Mouse (Mus musculus): ENCODE measurements around the gene Fam219a.
A peak's percentile ranks its signal among the peaks of the same experiment; 100 is the strongest.

Gene Fam219a

DNA sequence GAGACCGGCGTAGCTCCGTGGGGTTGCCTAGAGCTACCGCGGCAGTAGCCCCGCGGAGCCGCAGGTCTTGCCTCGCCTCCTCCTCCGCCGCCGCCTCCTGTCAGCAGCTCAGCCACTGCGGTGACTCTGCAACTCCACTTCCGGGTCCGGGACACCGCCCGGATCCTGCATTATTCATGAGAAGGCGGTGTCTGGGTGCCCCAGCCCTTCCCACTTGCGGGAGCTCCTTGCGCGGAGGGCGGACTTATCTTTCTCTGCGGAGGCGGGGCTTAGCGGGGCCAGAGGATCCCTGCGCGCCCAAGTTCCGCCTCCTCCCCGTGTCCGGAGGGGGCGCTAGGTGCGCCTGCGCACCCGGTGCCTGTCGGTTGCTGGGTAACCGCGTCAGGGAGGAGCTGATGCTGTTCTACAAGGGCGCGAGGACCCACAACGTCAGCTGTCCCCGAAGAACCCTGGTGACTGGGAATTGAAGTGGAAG, at the start of gene Fam219a, which contains the start of gene Dnaic1:
Fam219a (minus strand) TSS at position 128 of the 475 bp plus-strand sequence.
Dnaic1 (plus strand) TSS at position 365 of the 475 bp plus-strand sequence.
- peak; percentile 99 for DNase-seq

DNA sequence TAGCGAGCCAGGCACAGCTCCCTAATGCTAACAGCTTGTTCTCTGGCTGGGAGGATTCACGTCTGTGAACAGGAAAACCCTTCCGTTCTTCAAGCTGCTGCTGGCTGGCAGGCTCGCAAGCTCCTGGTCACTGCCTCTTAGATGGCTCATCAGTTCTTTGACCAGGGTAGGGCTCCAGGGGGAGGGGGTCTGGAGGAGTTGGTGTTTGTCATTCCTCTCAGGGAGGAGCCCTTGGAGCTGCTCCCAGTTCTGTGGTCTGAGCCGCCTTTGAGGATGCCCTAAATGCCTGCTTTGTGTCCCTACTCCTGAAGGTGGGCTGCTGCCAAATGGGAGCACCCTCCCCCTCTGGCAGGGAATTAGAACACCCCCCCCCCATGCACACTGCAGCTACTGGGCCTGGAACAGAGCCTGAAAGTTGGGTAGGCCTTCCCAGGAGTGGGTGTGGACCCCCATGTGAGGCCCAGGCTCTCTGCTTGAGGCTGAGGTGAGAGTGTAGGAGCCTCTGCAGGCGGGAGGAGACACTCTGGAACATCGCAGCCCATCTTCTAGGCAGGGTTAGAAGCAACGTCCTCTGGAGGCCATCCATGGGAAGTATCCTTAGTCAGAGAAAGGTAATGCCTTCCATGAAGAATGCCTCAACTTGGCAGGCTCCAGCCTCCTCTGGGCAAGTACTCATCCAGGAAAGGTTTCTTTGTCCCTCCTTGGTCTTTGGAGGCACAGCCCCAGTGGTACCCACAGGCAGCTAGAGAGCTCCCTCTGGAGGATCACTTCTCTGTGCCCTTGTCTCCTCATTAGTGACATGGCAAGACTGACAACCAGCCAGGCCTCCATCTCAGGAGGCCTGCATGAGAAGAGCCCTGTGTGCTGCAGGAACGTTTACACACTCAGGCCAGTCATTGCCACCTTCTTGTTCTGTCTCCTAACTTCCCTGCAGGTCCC, 46.6 kb upstream of the Fam219a start:
- peak; percentile 60 for DNase-seq

- peak; percentile 88 for DNase-seq
These were observed 44.8 kb upstream of the Fam219a start for GRCm38 (mm10) chr4:41614156-41614555.

- no peak for DNase-seq
These were observed 42.8 kb upstream of the Fam219a start for GRCm38 (mm10) chr4:41612166-41612565.

DNA sequence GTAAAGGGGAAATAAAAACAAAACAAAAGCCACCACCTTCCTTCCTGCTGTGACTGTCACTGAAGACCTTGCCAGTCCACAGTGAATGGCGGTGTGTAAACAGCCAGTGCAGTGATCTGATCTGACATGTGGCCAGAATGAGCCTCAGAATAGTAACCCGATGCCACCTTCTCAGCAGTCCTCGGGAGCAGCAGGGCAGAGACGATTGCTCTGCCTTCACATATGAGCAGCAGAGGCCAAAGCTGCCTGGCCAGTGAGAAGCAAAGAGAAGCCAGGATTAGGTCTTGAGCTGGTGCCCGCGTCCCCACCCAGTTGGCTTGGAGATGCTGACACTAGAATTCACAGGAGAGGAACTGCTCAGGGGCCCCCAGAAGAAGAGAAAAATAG, 41.2 kb upstream of the Fam219a start:
- peak; percentile 60 for DNase-seq

GRCm38 (mm10) chr4:41609681-41610593, 40.6 kb upstream of the Fam219a start:
- DNase-seq, result peak; percentile 24

DNA sequence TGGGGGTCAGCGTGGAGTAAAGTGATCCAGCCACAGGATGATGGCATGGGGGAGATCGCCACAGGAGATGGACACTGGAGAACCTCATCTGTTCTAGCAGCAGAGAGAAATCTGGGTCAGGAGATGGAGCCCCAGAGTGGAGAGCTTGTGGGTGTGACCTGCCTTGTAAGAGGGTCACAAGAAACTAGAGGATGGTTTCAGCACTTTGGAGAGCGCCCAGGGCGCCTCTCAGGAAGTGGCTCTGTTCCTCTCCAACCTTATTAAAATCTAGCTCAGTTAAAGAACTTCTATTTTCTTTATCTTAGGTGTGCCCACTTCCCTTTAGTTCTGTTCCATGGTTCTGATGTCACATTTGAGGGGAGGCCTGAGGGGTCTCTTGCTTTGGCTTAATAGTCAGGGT, 37.4 kb upstream of the Fam219a start:
- DNase-seq, result peak; percentile 76

DNA sequence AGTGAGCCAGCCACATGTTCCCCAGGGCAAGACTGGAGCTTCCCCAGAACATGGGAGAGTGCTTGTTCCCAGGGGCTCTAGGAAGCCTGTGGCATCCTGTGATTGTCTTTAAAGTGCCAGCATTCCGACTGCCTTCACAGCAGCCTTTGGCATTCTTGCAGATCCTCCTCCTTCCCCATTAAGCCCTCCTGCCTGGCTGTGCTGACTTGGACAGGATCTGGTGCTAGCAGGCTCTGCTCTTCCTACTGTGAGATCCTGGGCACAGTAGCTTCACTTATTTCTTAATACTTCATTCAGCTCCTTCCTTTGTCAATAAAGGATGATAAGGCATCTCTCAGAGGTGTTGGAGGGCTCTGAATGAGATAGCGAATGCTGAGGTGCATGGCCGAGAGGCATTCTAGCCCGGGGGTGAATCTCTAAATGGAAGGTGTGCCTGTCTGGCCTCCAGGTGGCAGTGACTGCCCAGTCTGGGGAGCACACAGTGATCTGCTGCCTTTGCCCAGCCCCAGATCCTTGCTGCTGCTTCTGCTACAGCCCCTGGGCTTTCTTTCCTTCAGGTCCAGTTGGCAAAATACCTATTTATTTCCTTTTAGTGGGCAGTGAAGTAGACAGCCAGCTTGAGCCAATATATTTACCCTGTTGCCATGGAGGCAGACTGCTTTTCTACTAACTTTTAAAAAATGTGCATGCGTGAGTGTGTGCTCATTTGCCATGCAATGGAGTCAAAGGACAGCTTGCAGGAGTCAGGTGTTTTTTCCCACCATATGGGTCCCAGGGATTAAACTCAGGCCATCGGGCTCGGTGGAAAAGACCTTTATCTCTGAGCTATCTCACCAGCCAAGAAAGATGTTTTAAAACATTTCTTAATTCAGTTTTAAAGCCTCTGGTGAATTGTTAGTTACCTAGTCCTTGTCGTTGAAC, 35.4 kb upstream of the Fam219a start:
- DNase-seq, result no peak

- DNase-seq, result no peak
These were observed 33.5 kb upstream of the Fam219a start for GRCm38 (mm10) chr4:41602818-41603217.

GRCm38 (mm10) chr4:41583353-41583752, 14.0 kb upstream of the Fam219a start:
- no peak for DNase-seq

- DNase-seq, result no peak
These were observed 6.6 kb upstream of the Fam219a start for GRCm38 (mm10) chr4:41575914-41576313.

DNA sequence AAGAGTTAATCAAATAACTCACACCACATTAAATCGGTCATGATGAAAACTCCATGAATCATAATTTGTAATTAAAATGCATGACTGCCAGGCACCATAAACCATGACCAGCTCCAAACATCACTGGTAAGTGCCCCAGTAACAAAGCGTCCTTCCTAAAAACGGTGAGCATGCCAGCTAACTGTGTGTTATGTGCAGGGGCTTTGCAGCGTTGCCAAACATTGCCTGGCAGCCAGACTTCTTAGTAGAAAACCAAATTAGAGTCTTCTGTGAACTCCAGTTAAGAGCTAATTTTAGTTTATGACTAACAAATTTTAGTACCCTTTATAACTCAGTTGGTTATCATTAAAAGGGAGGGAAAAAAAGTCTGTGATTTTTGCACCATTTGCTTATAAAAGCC, 4.2 kb upstream of the Fam219a start:
- no peak for DNase-seq

DNA sequence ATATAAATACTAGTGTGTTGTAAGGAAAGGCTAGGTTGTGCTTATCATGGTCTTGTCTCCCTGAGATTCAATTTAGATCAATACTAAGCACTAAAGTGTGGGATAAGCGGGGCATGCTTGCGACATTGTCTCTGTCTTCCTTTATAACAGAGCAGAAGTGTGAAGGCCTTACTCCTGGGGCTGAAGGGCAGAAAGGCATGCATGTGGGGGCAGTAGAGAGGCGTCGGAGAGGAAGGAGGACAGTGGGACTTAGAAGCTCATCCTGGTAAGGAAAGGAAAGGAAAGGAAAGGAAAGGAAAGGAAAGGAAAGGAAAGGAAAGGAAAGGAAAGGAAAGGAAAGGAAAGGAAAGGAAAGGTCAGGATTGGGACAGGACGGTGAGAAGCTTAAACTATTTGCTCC, 2.2 kb upstream of the Fam219a start:
- no peak for DNase-seq

DNA sequence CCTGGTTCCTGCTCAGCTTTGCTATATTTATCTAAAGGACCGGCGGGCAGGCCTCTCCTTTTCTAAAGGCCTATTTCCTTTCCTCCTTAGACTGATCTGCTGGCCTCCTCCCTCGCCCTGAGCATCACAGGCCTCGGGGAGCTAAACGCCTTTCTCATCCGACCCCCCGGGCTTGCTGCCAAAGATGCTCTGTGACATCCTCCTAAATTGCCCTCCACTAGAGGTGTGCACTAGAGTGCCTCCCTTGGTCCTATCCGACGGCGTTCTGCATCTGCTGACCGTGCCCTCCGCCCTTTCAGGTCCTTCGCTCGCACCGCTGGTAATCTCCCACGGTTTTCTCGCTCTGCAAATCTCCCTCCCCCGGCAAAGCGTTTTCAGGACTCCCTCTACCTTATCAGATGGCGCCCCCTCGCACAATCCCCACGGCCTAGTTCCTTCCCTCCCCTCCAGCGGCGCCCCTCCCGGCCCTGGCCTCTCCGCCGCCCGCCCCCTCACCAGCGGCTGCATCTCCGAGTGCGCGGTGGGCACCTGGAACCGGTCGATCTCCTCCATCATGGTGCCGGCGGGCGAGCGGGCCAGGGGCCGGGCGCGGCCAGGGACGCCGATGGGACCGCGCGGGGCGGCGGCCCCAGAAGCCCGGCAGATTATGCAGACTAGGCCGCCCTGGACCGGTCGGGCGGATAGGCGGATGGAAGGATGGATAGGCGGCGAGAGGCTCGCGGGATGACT, 492 bp downstream of the Fam219a start:
- peak; percentile 23 for DNase-seq

GRCm38 (mm10) chr4:41568239-41568638, 1.1 kb downstream of the Fam219a start:
- DNase-seq, result peak; percentile 75

- DNase-seq, result no peak
These were observed 3.2 kb downstream of the Fam219a start for GRCm38 (mm10) chr4:41566123-41566522.

GRCm38 (mm10) chr4:41563297-41563696, 6.0 kb downstream of the Fam219a start:
- no peak for DNase-seq

GRCm38 (mm10) chr4:41557092-41557491, 12.2 kb downstream of the Fam219a start:
- no peak for DNase-seq

- no peak for DNase-seq
These were observed 12.9 kb downstream of the Fam219a start for GRCm38 (mm10) chr4:41556311-41556953.

DNA sequence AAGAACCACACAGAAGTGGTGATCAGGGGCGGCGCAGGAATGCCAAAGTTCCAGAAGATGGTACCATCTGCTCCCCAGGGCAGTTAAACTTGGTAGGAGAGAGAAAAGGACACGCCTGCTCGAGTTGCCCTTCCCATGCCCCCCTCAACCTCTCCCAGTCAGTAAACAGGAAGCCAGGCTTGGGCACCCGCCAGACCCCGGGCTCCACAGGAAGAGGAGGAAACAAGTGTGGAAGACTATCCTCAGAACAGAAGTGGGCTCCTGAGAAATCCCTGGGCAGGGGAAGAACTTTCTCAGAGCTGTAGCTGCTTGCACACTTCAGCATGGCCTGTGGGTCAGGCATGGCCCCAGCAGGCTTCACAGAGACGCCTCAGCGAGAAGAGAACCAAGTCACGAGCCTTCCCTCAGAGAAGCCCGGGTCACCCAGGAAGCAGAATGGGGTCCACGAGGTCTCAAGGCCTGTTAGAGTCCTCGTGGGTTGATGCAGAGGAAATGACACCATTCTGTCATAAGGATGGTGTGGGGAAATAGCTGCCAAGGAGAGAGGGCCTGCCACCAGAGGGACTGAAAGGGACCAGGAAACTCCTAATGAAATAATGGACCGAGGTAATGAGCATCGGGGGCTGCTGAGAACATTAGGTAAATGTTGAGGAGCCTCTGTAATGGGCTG, 14.2 kb downstream of the Fam219a start:
- peak; percentile 92 for DNase-seq
